Mouse (Mus musculus) cerebellum, adult 8-10 months (tissue): ENCODE measurements around the gene Prdm16.
A peak's percentile ranks its signal among the peaks of the same experiment; 100 is the strongest.

Experiments used
- DNase-seq: peaks from one replicate; pipeline ENCODE4 v3.0.0; 2022

Prdm16 gene

DNA sequence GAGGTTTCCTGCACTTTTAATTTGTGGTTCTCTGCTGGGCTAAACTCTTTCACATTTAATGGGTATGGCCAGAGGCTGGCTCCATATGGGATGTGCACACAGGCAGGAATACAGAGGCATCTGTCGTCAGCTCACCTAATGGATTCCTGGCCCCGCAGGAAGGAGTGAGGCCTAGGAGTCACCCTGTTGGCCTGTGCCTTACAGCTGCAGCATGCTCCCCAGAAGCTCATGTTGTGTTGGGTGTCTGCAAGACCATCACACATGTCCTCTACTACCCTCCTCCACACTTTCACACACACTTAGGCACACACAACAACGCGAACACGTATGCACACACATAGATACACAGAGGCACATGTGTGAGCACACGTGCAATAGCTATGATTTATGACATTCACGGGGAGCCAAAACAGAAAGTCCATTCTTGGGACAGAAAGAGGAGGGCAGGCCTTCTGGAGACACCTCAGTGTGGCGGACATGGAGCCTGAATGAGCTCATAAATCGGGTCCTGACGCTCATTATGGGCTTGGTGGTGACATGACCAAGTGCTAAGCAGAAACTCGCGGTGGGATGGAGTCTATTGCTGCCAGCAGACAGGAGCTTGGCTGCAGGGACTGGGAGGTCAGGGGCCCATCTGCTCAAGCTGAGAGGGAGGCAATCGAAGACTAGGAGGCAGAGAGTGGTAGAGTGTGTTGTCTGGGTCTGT, 265.0 kb downstream of the Prdm16 start:
- no peak for DNase-seq

DNA sequence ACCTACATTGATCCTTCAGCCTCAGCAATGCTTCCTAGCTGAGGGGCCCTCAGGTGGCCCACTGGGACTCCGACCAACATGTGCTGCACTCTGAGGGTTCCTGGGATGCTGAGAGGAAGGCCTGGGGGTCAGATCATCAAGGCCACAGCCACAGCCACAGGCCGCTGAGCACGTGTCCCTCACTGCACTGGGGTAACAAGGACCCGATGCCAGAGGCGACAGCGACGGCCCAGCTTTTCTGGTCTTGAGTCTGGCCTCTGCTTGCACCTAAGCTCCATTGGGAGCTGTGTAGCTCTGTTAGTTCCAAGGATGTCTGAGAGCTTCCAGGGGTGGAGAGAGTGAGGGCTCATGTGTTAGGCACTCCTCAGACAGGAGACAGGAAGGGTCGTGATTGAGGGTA, 265.8 kb downstream of the Prdm16 start:
- DNase-seq: no peak

DNA sequence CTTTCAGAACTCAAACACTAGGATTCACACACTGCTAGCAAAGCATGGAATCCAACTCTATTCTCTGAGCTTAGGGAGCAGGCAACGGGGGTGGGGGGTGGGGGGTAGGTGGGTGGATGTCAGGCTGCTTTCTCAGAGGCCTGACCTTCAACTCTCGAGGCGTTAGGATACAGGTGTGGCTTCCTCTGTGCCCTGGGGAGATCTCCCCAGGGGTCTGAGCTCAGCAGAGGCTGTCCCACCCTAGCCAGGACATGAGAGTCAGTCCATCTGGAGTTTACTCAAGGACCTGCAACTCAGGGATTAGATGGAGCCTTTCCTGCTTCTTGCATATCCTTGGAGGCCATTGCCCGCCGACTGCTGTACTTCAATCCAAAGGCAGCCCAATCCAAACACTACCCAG, 267.6 kb downstream of the Prdm16 start:
- no peak for DNase-seq

DNA sequence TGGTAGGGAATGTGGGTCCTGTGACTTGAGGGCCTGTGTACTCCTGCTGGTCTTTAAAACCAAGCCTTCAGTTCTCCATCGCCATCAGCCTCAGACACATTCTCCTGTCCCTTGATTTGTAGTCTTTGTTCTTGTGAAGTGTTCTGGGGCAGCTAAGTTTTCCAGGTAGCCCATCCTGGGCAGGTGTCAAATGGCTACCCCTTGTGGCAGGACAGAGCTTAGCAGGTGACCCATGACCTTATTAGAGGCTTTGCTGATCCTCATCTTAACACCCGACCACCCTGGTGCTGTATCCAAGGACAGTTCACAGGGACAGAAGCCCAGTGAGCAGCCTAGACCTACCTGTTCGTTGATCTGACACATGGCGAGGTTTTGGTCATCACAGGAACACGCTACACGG, 269.8 kb downstream of the Prdm16 start:
- no peak for DNase-seq

DNA sequence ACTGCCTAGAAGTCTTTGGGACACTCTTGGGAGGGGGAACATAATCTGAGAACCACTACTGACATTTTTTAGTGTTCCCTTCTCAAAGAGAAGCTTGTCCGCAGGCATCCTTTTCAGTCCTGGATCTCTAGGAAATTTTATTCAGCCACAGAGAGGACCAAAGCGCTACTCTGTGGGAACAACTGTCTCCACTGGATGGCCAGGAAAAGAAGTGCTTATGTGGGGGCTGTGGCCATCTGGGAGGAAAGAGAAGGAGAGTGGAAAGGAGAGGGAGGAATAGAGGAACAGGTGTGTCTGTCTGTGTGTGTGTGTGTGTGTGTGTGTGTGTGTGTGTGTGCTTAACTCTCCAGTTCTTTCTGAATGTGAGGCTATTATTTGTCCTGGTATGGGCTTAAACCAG, 271.9 kb downstream of the Prdm16 start:
- DNase-seq: no peak

DNA sequence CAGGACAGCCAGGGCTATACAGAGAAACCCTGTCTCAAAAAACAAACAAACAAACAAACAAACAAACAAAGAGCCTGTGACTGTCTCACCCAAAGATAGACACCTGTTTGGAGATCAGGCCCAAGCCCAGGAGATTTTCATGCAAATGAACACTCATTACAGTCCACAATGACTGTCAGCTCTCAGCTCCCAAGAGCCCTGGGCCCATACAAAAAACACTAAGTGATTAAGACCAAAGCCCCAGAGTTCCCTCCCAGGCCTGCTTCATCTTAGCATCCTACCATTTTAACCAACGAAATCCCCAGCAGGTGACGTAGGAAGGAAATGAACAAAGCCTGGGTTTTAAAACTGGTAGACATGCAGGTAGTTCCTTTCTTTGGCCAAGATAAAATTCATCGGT, 275.8 kb downstream of the Prdm16 start:
- DNase-seq: no peak

DNA sequence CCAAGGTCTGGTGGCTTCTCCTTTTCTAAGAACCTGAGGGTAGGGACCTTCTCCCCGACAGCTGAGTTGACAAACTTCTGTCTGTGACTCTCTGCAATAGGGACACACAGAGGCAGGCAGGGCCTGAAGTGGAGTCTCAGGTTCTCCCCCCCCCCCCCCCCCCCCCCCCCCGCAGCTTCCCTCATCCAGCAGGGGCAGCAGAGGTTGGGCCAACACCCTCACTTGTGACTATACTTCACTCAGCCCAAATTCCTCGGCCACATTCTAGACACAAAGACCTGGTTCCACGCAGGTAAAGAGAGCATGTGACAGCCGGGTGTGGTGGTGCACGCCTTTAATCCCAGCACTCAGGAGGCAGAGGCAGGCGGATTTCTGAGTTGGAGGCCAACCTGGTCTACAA, 276.2 kb downstream of the Prdm16 start:
- DNase-seq: no peak

DNA sequence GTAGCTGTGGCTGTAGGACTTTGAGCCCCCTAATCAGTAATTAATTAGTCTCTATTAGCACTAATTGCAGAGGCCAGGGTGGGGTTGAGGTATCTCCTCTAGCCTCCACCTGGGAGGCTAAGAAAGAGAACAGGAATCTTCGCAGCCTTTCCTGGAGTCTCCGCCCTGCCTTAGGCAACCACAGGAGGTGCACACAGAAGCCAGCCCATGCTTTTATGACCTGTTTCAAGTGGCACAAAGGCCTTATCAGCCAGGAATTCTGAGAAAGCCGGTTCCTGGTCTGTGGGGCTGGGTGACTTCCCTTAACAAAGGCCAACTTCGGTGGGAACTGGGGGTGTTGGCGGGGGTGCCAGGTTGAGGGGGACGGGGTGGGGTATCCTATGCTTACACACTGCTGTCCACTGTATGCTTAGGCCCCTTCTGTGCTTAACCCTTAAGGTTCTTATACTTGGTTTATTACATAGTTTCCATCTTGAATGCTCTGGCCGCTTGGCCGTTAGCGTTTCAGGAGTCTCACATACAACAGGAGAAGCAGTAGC, 276.8 kb downstream of the Prdm16 start:
- no peak for DNase-seq

DNA sequence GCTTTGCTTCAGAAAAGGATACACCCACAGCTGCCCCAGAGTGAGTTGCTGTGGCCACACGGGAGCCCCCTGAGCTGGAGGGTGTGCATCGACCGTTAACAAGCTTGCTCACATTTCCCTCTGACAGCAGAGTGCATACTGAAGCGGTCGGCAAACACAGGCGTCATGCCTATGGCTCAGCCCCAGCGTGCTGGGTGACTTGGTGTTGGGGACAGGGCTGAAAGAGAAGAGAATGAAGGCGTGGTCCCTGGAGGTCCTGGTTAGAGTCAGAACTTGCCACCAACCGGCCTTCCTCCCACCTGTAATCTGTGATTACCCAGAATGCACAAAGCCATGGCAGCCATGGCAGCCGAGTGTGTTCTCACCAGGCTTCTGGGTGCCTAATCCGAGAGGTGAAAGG, 277.9 kb downstream of the Prdm16 start:
- no peak for DNase-seq

DNA sequence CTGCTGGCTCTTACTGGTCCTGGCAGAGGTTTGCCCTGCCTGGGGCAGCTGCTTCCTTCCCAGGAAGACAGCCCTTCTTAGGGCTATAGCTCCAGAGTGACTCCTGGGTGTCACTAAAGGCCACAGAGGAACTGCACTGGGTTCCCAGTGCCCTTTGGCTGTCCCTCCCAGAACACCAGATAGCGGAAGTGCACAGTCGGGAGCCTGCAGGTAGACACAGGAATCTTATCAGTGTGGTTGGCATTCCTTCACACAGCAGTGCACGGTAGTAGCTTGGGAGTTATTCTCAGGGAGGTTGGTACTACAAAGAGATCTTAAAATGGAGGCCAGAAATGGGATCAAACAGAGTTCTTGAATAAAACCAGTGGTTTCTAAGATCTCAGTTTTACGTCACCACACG, 278.3 kb downstream of the Prdm16 start:
- no peak for DNase-seq

DNA sequence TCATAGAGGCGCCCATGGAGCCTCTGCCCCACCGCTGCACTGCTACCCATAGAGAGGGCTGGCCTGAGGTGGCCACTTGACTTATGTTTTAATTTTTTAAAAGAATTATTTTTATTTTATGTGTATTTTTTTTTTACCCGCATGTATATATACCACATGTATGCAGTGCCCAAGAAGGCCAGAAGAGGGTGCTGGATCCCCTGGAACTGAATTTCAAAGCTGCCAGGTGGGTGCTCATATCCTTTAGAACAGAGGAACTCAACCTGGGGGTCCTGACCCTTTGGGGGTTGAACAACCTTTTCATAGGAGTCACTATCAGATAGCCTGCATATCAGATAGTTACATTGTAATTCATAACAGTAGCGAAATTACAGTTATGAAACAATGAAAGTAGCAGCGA, 281.3 kb downstream of the Prdm16 start:
- DNase-seq: no peak

DNA sequence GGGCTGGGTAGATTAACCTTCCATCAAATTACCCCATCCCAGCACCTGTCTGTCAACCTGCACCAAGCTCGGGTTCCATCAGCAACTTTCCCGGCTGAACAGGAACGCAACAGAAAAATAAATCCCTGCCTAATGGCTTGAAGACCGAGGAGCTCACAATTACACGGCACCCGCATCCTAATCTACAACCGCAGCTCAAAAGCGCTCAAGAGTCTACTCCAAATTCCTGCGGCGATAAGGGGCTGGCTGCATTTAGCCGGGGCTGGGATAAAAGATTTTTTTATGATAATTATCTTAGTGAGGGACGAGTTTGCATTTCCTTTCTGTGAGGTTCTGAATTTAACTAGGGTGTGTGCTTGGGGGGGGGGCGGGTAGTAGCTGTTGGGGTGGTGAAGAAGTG, 284.4 kb downstream of the Prdm16 start:
- no peak for DNase-seq

DNA sequence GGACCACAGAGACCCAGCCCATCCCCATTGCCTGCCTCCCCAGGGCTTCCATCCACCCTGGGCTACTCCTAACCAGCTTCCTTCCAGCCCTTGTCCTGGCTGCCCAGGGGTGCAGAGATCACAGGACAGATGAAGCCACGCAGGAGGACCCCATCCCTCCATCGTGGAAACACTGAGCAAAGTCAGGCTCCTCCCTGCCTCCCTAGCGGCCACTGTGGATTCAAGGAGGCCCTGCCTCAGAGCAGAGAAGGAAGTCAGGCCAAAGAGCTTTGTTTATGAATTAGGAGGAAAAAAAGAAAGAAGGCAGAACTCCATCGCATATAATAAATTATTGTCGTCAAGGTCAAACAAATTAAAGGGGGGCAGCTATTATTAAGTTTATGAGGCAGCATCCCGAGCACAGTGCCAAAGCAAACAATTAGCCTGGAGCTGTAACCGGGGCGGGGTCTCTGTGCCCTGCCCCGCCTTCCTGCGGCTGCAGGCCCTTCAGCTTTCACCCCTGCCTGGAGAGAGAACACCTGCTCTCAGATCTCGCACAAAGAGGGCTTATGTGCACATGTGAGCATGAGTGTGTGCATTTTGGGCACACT, 288.4 kb downstream of the Prdm16 start:
- no peak for DNase-seq

DNA sequence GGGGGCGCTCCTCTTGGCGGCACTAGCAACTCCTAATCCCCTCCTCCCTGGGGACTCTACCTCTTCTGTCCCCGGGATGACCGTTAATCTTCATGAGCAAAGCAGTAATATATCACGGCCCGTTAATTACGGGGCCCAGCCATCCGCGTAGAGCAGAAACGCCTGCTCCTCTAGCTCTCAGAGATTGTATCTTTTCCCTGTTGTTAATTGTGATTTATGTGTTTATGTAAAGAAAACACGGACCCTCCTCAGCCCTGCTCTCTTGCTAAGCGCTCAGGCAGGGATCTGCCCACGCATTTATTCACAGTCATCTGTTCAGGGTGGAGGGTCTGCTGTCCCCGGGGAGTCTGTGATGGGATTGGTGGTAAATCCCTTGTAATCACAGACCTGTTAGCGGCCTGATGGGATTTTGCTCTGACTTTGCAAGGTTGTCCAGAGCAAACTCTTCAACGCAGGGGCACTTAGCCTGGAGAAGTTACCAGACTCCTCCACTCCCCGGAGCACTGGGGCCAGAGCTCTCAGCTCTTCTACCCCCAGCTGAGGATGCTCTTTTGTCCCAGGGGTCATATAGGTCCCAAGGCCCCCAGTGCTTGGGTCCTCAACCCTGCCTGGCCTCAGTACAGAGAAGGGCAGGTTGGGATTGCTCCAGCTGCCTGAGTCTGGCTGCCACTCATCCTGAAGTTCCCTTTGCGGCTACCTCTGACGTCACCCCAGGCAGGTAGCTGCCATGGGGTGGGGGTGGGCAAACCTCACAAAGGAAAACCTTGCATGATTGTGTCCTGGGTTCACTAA, 289.7 kb downstream of the Prdm16 start:
- no peak for DNase-seq

DNA sequence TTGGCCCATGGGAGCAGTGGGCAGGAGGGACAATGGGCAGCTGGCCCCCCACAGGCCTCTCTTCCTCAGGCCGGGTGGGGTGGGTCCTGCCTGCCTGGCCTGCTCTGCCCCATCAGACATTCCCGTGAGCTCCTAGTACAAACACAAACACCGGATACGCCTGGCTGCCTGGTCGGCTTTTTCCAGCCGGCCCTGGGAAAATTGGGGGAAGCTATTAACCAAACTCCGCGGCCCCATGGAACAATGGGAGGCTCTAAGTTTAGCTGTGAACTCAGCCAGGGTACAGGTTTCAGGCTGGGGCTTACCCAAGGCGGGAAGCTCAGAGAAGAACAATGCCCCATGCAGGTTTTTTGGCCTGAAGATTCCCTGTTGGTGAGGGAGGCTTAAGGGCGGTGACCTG, 300.0 kb downstream of the Prdm16 start:
- no peak for DNase-seq

DNA sequence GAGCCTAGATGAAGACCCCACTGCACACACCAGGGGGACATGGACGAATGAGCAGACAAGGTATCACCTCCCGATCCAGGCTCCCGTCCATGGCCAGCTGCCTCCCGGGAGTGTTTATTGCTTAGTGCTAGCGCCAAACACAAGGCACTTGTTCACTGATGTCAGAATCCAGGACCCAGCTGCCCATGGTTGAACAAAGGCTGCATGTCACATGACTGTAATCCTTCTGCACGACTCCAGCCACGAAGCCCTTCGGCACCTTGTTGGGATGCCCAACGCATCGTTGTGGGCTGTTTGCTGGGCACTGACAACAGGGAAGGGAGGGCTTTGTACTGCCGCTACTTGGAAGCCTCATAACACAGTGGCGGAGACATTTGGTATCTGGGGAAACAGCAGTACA, 300.9 kb downstream of the Prdm16 start, which contains the start of gene B230104I21Rik:
TSS of gene B230104I21Rik (plus strand) at position 367 of the 400 bp plus-strand sequence.
- DNase-seq: no peak

DNA sequence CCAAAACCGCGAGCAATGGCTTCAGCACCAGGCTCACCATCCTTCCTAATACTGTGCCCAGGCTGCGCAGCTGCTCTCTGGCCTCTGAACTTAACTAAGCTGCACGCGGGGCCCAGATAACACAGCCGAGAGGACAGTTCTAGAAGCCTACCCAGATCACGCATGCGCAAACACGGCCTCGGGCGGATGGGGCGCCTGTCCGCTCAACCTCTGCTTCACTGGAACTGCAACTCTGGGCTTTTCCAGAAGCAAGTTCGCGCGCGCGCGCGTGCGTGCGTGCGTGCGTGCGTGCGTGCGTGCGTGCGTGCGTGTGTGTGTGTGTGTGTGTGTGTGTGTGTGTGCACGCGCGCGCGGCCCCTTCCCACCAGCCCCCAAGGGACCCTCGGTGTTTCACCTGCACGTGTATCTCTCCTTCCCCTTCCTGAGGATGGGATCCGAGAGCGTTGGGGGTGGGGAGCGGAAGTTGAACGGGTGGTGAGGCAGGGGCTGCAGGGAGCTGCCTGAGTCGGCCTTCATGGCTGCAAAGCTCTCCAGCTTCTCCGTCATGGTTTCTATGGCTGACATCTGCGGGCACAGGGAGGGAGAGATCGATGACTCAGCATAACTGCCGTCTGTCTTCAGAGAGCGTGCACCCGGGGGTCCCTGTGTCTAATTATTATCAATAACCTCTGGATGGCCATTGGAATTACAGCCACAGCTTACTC, 301.8 kb downstream of the Prdm16 start:
- DNase-seq: peak; percentile 24

DNA sequence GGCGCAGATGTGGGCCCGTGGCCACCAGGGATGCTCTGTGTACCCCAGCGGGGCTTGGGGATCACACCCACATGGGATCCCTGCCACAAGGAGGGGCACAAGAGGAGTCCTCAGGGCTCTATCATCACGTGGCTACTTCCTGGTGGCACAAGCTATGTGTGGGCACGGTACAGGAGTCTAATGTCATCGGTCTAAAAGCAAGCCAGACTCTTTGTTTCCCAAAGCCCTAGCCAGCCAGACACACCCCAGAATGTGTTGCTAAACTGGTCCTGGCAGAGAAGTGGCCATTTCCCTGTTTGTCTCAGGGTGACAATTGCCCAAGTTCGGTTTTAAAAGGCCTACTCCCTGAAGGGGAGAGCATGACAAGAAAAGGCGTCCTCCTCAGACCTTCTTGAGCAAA, 303.4 kb downstream of the Prdm16 start:
- no peak for DNase-seq

DNA sequence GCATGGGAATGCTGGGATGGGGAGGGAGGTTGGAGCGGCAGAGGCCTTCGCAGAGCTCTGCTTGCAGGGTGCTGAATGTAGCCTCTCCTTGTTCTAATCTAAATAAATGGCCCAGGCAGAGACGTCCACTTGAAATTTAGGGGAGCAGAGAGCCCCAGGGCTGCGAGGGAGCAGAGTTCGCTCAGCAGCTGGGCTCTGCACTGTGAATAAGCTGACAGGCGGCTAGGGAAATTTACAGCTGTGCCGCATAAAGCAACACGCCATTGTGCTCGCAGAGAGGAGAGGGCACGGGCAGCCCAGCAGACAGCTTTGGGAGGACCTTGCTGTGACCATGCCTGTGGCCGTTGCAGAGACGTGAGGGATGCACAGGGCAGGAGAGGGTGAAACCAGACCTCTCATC, 305.4 kb downstream of the Prdm16 start:
- DNase-seq: no peak

DNA sequence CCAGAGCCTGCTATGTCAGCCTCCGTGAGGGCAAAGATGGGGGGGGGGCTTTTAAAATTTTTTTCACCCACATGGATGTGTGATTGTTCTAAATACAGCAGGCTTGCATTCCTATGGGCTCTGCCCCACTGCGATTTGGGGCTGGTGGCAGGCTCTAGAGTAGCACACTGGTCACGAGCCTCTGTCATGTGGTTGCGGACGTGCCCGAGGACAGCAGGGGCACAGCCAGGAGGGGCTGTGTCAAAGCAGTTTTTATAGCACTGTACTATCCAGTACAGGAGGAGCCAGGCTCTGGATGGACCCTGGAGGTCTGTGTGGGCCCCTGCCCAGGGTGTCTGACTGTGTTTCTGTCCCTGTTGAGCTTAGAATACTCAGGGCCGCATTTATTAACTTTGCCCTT, 306.7 kb downstream of the Prdm16 start:
- no peak for DNase-seq

DNA sequence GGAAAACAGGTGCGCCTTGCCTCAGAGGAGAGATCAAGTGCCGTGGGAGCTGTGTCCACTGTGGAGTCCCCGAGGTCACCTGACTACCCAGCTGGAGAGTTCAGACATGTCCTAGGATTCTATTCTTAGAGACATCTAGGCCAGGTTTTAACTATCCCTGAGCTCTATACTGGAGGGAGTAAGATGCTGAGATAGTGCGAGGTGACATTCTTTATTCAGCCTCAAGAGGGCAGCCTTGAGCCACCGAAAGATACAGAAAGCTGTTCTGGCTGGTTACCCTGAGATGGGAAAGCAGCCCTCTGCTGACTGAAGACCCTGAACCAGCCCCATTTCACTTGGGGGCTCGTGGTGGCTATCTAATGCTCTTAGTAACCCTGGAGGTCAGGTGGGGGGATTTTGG, 307.8 kb downstream of the Prdm16 start:
- peak; percentile 61 for DNase-seq

DNA sequence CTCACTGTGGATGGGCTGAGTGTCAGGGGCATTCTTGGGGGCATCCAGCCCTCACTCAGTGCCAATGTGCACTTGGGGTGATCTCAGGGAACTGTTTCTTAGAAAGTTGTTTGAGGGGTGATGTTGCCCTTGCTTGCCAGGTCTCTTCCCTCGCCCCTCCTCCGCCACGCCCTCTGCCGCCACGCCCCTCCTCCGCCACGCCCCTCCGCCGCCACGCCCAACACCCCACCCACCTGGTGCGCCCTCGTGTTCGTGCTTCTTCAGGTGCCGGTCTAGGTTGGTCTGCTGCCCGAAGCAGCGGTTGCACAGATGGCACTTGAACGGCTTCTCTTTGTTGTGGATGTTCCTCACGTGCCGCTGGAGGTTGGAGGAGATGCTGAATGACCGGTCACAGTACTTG, 308.2 kb downstream of the Prdm16 start:
- DNase-seq: no peak

DNA sequence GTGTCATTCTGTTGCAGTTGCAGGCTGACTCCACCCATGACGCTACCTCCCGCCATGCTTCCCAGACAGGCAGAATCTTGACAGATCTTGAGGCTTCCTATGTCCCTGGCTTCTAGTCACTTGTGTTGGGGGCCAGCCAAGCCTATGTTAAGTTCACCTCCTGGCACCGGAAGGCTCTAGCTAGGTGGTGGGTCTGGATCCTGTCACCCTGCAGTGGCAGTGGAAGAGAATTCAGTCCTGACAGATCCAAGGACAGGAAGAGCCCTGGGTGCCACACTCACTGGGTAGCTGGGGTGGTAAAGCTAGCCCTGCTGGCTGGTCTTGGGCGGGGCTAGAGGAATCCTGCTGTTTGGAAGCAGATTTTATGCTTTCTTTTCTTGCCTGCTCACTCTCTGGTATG, 311.3 kb downstream of the Prdm16 start:
- DNase-seq: no peak
